Mouse (Mus musculus) cerebellum, adult 9-11 months (tissue): ENCODE results near the gene Fpgs.

Experiments used
- DNase-seq: peaks from one replicate; pipeline ENCODE4 v3.0.0; 2022

Fpgs gene

DNA sequence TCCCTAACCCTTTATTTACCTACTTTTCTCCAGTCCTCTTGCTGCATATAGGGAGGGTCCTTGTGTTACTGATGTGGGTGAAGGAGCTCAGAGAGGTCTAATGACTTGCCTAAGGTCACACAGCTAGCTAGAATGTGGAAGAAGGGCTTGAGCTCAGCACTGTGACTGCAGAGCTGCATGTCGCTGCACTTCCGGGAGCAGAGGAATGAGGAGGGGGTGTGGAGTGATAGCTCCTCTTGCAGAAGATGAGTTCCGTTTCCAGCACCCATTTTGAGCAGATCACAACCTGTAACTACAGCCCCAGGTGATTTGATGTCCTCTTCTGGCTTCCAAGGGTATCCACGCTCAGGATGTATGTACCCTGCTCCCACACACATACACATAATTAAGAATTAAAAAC is 20.2 kb upstream of the Fpgs start:
- DNase-seq, result no peak

DNA sequence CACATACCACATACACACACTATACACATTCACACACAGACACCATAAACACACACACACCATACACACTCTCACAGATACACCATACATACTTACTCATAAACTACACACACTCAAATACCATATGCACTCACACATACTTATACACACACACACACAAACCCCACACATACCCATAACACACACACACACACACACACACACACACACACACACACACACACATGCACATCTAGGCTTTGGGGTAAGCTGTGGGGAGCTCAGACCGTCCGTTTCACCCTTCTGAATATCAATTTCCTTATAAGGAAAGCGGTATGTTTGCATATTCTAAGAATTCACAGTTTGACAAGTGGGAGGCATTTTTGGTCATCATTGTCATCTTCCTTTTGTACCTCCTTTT is 18.6 kb upstream of the Fpgs start:
- DNase-seq, result no peak

- DNase-seq, result no peak
Measured at GRCm38 (mm10) chr2:32722046-32722445, 18.1 kb upstream of the Fpgs start.

DNA sequence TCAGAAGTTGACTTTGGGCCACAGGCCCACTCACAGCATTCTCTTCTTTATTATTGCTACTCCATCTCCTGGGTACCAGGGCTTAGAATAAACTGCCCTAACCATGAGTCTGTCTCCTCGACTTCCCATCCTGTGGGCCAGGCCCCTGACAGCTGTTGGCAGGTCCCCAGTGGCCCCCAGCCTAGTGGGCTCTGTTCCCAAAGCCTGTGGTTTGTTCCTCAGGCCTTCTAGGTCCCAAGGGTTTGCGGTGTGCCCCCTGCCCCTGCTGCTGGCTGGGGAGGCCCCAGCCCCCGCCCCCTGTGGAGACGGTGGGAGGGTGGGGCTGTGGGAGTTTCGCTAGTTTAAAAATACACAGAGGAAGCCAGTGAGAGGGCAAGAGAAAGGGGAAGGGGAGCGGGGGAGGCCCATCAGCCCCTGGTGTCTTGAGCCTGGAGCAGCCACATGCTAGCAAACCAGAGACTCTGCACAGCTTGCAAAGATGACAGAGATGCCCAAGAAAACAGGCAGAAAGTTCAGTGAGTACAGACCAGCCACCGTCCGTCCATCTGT is 16.8 kb upstream of the Fpgs start, which contains the start of gene Sh2d3c:
Gene Sh2d3c, plus strand, starts transcription at position 375 of the 549 bp plus-strand sequence.
- DNase-seq, result no peak

GRCm38 (mm10) chr2:32720053-32720452 is 16.1 kb upstream of the Fpgs start:
- no peak for DNase-seq

DNA sequence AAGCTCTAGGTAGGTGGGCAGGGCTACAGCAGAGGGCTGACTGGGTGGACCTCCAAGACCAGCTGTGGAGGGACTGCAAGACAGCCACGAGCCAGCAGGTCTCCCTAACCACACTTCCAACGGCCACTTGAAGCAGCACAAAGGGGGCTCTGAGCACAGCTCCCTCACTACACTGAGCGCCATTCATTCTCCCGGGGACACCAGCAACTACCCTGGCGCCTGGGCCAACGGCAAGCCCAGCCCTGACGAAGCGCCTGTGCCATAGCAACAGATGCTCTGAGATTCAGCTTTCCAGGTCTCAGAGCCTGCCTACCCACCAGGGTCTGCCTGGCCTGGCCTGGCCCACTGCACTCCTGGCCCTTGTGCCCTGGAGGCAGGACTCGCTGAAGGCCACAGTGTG is 14.8 kb upstream of the Fpgs start:
- no peak for DNase-seq

DNA sequence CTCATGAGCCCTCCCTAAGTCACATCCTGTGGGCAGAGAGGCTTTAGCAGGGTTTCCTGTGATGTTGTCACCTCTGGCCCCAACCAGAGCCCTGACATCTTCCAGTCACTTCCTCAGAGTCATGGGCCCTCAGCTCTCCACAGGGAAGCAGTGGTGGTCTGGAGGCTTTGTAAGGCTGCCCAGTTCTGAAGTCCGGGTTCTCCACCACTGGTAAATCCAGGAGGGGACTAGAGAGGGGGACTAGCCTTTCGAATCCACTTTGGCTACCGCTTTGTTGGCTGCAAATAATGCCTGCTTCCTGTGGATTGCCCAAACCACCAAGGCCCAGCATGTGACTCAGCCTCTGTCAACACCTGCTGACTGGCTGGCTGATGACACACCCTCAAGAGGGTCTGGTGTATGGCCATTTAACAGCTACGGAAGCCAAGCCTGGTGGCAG is 11.1 kb upstream of the Fpgs start:
- DNase-seq, result peak; percentile 68

DNA sequence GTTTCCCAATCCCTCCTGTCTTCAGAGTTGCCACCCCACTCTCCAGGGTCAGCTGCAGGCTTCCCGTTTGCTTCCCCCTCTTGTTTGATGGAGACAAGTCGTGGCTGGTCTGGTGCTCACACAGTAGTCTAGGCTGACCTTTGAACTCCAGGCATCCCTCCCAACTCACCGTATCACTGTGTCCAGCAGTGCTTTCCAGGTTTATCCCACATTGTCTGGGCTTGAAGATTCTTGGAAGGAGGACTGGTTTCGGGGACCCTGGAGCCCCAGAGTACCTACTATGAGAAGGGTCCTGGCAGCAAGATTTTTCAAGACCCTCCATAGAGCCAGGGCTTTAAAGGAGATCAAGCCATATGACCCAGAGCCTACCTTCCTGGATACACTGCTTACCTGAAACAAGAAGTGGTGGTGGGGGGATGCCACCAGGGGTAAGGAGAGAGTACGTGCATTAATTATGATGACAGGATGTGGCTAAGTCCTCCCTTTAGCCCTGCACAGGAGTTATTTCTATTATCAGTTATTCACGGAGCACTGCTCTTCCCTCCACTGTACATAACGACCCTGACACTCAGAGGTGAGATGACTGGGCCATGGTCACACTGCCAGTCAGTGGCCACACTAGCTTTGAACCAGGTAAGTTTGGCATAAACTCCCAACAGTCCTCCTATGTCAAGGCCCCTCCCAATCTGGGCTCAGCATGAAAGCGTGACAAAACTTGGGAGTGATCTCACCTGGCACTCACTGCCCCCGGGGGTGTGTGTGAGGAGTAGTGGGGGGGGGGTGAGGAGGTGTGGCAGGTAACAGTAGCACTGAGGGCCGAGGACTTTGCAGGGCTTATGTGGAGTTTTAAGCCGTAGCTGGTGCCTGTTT is 10.4 kb upstream of the Fpgs start:
- DNase-seq, result peak; percentile 73

DNA sequence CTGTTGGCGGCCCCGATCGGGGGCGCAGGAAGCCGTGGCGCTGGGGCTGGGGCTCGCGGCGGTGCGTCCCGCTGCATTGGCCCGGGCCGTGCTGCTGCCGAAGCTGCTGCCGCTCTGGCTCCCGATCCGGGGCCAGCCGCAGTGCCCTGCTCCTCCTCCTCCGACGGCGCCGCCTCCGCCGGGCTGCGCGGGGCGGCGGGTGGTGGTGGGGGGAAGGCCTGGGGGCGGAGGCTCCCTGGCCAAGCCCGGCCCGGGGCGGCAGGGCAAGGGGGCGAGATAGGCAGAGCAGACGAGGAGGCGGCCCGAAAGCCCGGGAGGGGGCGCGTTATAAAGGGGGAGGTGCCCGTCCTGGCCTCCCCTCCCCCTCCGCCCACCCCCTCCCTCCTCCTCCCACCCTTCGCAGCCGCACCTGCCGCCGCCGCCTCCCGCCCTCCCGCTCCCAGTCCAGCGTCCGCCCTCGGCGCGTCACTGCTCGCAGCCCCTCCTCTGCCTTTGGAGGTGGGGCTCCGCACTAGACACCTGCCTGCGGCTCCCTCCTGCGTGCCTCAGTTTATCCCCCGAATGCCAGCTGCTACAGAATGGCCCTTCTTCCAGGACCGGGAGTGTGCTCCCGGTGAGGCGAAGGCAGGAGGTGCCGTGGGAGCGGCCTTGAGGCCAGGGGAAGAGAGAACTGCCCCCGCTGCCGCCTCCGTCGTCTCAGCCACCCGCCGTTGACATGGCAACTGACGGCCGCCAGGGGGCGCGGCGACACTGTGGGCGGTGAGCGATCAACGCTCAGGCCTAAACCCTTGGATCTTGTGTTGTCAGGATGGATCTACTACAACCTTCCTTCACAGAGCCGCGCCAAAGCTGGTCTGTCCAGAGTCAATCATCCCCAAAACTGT is 9.2 kb upstream of the Fpgs start, which contains the start of gene Cdk9:
Gene Cdk9, minus strand, starts transcription at position 143 of the 884 bp plus-strand sequence.
- DNase-seq, result peak; percentile 95

GRCm38 (mm10) chr2:32712586-32712933 is 8.6 kb upstream of the Fpgs start:
- peak; percentile 95 for DNase-seq

DNA sequence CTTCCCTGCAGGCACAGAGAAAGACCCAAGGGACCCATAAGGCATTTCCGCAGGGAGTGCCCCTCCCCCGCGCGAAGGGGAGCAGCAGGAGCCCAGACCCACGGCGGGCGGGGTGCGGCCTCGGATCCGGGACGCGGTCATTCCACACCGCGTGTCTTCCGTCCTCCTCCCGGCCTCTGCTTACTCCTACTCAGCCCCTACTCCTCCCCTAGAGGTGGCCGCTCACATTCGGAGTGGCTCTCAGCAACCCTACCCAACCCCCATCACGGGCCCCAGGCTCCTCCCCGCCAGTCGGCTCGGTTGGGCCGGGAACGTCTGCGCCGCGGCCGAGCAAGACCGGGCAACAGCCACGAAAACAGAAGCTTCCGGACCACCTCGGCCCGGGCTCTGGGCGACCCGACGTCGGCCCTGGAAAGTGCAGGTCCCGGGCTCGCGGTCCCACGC is 8.2 kb upstream of the Fpgs start:
- peak; percentile 82 for DNase-seq

DNA sequence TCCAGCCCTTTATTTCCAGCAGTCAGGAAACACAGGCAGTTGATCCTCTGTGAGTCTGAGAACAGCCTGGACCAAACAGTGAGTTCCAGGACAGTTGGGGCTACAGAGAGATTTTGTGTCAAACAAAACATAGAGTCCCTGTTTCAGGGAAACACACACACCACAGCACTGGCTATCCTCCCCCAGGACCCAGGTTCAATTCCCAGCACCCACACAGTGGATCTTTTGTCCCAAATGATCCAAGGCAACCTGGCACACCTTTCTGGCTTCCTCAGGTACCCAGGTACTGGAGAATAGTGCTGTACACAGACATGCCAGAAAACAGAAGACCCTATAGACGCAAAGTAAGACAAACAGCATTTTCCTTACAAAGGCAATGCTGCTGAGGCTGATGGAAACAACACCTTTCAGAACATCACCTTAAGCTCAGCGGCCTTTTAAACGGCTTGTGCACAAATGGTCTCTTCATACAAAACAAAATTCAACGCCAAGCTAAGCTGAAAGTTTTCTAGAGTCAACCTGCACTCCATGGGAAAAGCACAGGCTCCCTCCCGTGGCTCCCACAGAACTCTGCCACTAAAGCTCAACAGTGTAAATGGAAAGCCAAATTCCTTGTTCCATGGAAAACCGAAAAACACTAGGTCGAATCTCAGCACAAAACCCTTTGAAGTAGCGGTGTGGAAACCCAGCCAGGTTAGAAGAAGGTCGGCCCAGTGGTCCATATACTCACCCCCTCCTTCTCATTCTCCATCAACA is 7.5 kb upstream of the Fpgs start:
- DNase-seq, result no peak

GRCm38 (mm10) chr2:32710425-32710824 is 6.5 kb upstream of the Fpgs start:
- DNase-seq, result no peak

GRCm38 (mm10) chr2:32709521-32710137 is 5.7 kb upstream of the Fpgs start:
- no peak for DNase-seq

- DNase-seq, result no peak
Measured at GRCm38 (mm10) chr2:32708643-32709042, 4.7 kb upstream of the Fpgs start.

DNA sequence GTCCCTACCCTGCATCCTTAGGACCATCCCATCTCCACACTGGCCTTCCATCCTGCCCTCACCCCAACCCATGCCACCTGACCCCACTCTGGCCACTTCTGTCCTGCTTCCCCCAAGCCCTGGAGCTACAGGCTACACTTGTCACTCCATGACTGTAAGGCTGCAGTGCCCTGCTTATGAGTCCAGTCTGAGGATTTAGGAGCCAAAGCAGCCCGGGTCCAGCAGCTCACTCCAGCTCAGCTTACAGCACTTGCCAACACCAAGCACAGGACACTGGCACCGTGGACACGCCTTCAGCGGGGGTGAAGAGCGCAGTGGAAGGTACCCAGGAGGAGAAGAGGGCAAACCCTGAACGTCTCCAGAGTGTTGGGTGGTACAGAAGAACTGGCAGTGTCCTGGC is 3.0 kb upstream of the Fpgs start:
- no peak for DNase-seq

DNA sequence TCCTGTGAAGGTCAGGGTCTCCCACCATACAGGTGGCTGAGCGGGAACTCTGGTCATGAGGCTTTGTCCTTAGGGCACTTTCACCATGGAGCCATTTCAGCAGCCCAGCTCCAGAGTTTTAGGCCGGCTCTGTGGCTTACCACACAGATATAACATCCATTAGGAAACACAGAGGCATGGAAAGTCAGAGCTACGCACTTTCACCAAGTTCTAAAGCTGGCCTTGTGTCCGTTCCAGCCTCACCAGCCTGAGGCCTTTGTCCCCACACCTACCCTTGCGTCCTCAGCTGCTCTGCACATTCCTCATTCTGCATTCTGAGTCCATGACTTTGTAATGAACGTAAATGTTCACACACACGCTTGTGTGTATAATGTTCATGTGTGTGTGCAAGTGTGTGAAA is 1.1 kb upstream of the Fpgs start:
- no peak for DNase-seq

DNA sequence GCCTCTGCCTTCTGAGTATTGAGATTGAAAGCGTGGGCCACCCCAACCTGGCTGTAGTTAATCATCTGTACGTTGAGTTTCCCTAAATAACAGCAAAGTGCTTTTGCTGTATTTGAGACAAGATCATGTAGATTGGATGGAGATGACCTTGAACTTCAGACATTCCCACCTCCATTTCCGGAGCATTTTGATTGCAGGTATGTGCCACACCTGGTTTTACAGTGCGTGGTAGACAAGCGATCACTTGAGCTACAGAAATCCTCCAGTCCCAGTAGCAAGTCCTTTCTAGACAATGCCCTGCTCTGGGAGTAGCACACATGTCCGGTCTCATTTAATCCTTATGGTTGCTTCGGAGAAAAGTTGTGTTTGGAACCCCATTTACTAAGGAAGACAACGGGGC is 899 bp downstream of the Fpgs start:
- no peak for DNase-seq

DNA sequence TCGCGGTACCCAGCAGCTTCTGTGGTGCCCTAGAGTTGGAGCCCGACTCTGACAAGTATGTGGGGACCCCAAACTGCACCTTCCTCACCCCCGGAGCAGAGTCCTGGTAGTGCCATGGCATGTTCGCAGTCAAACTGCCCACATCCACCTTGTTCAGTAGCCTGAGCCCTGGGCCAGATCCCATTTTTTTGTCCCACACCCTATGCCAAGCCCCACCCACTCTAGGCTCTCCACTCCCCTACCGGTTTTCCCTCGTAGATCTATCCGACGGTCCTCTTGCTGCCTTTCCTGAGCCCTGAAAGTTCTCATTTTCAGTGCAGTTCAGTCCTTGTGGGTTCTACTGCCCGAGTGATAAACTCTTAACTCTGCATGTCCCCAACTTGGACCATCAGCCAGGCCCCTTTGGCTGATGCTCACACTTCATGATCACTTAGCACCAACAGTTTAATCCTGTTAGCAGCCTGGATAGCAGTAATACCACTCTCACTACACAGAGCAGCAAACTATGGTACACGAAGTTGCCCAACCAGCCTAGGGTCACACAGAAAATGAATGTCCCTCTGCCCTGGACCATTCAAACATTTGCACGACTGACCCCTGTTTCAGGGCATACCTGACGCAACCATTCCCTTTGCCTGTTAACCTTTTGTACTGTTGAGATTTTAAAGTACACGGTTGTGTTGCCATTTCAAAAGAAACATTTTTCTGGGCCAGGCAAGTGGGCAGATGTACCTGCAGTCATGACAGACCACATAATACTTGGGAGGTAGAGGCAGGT is 2.8 kb downstream of the Fpgs start:
- no peak for DNase-seq

DNA sequence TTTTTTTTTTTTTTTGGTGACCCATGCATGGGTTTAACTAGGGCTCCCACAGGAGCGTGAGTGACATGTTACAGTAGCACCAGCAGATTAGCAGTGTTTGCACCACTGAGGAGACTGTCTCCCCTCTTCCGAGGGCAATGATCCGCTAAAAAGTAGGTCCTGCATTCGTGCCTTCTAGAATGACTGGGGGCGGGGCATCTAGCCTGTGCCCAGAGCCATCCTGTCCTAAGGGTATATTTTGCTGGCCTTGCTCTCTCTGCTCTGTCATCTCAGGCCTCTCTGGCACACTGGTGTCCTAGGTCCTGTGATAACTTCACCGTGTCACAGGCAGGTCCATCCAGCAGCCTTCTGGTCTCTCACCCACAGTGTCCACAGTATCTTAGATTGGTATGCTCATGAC is 4.3 kb downstream of the Fpgs start:
- no peak for DNase-seq

DNA sequence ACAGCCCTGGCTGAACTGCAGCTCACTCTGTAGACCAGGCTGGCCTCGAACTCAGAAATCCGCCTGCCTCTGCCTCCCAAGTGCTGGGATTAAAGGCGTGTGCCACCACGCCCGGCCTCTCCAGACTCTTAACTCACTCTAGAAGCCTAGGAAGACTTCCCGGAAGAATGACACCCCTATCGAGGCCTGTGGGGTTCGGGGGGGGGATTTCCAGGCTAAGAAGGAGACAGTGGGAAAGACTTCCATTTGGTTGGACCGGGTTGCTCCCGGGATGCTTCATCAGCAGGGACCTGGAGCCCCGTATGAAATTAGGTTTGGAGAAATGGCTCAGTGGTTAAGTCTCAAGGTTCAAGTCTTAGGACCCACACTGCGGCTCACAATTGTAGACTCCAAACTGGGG is 9.3 kb downstream of the Fpgs start:
- DNase-seq, result no peak
